Mouse (Mus musculus) heart, adult 8-10 months (tissue): ENCODE data around the gene Smad3. TPM values are rescaled to one million over a fixed set of nuclear protein-coding genes. Genes with fewer than 3 reads are reported as not detected.

Experiments used
- DNase-seq: peaks from one replicate; pipeline ENCODE4 v3.0.0; 2022; ENCODE audit warnings: low spot score
- total RNA-seq, 4 experiments: library from RNA; stranded (reverse); gene quantifications; 2 replicates each; pipeline ENCODE4 v1.2.4; 2022

Gene Smad3
- total RNA-seq, 4 experiments from 2014 or later: 10.1 to 14.1 (median 12.5) TPM

DNA sequence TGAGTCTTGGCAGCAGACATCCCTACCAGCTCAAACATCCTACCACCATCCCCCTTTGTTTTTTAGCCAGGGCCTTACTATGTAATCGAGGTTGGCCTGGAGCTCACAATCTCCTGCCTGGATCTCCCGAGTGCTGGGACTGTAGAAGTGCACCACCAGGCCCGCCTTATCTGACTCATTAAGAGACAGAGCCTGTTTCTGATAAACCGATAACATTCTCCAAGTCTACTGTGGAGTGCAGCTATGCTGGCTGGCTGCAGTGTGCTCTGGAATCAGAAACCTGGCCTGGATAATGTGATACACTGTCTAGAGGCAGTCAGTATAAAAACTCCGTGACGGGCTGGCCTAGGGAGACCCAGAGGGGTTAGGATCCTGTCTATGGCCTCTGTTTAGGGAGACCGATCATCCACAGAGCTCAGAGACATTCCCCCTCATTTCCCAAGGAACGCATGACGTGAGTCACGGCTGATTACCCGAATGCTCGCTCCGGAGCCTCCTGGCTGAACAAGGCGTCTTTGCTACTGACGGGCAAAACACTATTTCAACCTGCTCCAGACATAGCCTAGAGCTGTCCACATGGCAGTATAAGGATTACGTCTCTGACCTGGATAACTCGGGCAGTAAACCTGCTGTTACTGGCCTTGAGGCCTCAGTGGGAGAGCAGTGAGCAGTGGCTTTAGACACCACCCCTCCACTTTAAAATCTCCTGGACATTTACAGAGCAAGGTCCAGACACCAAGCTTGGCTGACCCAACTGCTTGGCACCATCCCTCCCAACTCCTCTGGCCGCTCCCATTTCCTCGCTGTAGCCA lies 11.8 kb downstream of the Smad3 start:
- no peak for DNase-seq

DNA sequence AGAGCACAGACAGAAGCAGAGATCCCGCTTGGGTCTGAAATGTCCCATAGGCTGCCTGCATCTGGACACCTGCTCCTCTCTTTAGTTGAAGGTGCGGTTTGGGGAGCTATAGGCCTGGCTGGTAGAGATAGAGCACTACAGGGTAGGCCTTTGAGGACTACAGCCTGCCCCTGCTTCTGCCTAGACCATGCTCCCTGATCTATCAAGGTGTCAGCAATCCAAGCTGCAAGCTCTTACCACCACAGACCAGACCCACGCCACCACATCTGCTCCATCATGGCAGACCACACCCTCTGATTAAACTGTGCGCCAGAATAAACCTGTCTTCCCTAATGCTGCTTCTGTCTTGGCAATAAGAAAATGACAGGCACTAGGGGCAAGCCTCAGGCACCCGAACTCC lies 13.2 kb downstream of the Smad3 start:
- DNase-seq: no peak

DNA sequence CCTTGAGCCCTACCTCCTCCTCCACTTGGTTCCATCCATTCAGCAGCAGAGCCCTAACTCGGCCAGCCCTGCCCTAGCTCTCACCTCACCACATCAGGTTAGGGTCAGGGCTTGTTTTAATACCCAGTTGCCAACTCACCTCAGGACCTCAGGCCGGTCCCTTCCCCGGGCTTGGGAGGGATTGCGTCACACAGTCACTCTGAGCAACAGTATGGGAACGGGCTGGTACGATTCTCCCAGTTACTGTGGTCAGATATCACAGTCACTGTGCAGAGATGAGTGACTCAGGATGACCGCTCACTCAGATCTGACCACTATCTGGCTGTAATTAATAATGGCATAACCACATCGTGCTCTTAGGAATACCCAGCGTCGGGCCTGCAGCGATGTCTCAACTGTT lies 14.0 kb downstream of the Smad3 start:
- no peak for DNase-seq

DNA sequence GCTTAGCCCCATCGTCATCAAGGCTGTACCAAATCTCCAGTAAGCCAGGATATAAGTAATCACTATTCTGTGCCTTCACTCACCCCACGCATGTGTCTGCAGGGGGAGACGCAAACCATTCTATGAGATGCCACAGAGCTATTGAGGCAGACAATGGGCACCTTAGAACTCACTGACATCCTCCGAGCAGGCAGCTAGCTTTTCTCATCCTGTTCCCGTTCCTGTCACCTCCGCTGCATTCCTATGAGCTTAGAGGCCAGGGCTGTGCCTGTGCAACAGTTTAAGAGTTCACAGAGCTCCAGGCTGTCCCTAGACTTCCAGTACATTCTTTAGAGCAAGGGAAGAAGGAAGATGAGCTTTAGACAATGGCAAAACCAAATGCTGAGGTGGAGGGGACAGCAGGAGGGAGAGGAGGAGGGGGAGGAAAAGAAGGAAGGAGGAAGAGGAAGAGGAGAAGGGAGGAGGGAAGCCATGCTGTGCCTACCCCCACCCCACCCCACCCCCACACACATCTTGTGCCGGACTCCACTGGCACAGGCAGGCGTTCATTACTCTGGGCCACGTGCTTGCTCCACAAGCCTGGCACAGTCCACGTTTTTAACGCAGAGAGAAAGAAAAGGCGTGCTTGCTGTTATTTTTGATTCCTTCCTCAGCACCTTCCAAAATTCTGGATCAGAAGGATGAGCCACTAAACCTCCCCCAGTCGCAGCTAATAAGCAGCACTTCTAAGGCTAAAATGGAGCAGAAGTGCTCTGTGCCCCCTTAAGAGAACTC lies 14.7 kb downstream of the Smad3 start:
- no peak for DNase-seq

DNA sequence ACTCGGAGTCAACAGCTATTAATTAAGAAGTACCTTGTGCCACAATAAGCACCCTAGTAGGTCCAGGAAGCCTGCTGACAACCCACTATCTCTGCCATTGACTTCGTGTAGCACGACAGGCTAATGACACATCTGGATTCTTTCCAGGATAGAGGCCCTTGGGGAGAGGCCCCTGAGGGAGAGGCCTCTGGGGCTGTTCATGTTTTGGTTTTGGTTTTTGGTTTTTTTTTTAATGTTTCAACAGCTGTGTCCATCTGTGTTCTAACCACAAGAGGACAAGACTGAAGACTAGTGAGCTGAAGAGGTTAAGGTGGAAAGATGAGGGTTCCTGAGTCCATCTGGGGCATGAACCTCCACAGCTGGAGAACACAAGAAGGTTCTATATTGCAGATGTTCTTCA lies 15.5 kb downstream of the Smad3 start:
- DNase-seq: no peak

DNA sequence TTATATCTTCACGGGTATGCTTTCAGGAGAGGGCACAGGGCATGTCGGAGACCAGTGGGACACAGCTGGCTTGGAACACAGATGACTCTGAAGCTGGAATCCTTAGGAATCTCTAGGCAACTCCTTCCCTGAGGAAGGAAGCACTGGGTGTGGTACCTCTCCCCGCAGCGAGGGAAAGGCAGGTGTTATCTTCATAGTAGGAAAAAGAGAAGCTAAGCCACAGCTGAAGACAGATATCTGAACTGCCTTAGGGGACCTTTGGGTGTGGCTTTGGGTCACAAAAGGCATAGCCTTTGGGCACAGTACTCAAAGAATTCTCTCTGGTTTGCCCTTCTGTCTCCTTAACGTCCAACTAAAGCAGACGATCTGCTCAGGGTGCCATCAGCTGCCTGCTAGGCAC lies 16.0 kb downstream of the Smad3 start:
- no peak for DNase-seq

DNA sequence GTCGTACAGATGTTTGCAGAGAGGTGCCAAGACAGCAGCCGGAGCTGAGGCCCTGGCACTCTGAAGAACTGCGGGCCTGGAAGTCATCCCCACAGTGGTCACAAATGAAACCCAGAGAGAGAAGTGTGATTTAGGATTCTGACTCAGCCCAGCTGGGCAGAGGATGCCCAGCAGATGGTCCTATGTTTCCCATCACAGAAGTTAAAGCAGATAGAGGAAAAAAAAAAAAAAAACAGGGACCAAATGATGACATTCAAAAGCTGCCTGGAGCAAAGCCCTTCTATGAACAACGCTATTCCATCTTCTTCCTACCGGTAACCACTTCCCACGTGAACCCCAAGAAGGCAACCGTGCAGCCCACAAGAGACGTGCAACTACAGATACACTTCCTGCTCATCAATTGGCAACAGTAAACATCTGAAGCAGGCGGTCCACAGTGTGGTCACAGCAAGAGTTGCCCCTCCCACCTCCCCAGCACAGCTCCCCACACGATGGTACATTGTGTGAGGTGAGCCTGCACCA lies 17.4 kb downstream of the Smad3 start:
- DNase-seq: no peak

DNA sequence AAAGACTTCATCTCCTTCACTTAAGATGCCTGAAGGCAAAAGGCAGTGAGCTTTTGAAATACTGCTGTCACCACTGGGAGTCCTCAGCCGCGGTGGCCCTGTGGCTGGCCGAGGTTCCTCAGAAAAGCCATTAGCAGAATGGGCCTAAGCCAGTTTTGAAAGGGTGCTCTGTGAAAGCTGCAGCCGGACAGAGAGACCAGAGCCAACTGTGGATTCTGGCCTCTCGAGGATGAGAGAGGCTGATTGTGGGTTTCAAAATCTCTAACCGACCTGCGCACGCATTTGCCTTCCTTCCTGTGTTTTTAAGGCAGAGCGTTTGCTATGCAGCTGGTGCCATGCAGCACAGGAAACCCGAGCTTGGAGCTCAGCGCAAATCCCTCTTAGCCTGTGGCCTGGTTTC lies 19.0 kb downstream of the Smad3 start:
- no peak for DNase-seq

DNA sequence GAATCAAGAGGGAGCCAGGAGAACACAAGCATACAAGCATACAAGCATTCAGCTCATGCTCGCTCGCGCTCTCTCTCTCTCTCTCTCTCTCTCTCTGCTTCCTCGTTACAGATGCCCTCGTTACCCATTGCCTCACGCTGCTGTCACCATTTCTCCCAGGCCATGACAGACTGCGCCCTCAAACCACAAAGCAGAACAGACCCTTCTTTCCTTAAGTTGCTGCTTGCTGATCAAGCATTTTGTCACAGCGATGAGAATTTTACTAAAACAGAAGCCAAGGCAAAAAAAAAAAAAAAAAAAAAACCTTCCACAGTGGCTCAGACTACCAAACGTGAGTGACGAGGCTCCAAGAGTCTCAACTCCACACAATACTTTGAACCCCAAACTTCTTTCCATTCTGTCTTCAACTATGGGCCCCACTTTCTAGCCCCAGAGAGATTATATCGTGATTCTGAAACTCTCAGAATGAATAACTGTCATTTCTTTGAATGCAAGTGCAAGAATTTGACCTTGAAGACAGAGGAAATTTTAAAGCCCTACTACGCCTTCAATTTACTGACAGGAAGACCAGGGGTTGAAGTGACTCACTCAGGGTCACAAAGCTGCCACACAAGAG lies 19.6 kb downstream of the Smad3 start:
- no peak for DNase-seq

DNA sequence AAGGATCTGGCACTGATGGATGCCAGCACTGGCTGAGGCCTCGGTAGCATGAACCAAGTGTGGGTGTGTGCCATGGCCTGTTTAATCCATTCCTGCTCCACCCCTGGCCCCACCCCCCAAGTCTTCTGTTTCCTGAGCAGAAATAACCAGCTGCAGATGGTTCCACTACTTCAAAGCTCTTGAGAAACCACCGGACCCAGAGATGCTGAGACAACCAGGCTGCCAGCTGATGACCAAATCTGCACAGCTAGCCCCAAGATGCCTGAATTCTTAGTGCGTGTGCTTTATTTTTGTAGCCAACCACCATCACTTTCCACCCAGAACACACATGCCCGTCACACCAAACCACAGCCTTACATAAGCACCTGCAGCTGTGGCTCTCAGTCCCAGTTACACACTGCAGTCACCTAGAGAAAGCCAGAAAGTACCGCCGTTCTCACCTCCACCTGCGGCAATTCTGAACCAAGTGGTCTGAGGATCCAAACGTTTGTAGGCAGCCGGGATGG lies 20.3 kb downstream of the Smad3 start:
- DNase-seq: no peak

DNA sequence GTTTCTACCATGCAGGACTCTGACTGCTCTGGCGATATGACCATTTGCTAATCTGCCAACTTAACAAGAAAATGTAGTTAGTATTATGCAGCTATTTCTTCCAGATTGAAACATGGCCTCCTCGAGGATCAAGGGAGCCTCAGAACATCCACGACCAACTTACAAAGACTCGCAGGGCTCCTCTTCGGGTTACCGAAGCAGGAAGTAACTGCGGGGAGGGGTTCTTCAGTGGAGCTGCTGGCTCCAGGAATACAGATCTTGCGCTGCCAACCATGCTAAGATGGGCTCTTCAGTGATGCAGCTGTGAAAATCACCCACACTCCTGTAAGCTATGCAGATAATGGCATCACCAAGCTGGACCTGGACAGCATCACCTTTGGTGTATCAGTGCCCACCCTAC lies 23.5 kb downstream of the Smad3 start:
- no peak for DNase-seq

DNA sequence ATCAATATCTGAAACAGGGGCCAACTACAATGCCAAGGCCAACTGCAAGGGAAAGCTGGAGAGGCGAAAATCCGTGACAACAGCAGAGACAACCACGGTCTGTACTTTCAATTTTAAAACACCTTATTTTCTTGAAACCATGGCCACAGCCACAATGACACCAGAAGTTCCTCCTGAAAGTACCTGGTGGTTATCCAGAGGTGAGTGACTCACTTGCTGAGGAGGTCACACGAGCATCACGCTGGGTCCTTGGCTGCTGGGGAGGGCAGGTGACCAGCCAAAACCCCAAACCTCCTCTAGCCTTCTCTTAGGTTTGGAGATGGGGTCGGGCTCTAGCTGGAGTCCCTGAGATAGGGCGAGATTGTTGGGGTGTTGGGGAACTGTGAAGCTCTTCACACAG lies 25.1 kb downstream of the Smad3 start:
- no peak for DNase-seq

DNA sequence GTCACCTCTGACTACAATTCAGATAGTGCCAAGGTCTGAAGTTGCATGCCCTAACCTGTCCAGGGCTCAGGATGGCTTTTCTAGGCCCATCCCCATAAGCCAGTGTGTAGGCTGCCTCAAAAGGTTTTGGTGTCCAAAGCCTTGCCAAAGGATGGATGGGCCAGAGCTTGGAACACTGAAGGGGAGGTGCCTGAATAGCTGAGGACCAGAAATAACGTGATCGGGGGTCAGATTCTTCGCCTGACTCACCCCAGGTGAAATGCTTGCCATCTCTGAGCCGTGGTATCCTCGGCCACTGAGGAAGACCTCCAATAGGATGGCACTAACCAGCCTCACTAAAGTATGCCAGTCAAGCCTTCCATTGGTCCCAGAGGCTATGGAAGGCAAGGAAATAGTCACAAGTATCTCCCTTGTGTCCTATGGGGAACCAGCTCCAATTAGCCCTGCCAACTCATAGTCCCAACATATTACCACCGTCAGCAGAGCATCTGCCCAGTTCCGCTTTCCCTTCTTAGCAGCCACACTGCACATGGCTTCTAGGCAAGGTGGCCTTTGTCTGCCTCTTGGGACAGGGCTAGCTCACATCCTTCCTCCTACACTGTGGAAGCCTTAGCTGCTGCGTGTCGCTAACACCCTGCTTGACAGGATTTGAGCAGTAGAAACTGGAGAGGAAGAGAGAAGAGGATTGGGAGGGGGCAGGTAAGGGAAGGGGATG lies 26.5 kb downstream of the Smad3 start:
- no peak for DNase-seq

DNA sequence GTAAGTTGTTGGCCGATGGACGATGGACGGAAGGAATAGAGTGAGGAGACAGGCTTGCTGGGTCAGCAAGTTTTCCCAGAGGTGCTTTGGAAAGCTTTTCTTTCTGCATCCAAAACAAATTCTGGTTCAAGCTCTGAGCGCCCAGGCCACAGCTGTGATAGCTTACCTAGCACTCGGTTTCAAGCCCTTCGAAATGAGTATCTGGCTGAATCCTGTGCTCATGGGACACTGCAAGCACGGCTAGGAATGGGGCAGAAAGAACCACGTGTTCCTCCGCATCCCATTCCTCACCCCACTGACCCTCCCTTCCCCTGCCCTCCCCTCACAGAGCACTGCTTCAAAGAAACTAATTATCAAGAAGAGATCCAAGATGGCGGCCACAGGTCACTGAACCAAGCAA lies 28.8 kb downstream of the Smad3 start:
- DNase-seq: no peak

DNA sequence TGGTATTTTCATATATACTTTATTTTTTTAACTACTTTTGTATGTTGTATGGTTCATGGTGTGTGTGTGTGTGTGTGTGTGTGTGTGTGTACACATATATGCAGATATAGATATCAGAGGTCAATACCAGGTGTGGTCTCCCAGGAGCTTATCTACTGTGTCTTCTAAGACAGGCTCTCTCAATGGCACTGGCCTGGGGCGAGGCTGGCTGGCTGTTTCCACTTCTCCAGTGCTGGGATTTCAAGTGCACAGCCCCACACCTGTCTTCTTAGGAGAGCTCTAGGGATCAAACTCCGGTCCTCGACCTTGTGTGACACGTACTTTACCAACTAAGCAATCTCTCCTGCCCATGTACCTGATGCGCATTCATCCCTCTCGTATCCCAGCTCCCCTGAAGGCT lies 30.7 kb downstream of the Smad3 start:
- DNase-seq: no peak

DNA sequence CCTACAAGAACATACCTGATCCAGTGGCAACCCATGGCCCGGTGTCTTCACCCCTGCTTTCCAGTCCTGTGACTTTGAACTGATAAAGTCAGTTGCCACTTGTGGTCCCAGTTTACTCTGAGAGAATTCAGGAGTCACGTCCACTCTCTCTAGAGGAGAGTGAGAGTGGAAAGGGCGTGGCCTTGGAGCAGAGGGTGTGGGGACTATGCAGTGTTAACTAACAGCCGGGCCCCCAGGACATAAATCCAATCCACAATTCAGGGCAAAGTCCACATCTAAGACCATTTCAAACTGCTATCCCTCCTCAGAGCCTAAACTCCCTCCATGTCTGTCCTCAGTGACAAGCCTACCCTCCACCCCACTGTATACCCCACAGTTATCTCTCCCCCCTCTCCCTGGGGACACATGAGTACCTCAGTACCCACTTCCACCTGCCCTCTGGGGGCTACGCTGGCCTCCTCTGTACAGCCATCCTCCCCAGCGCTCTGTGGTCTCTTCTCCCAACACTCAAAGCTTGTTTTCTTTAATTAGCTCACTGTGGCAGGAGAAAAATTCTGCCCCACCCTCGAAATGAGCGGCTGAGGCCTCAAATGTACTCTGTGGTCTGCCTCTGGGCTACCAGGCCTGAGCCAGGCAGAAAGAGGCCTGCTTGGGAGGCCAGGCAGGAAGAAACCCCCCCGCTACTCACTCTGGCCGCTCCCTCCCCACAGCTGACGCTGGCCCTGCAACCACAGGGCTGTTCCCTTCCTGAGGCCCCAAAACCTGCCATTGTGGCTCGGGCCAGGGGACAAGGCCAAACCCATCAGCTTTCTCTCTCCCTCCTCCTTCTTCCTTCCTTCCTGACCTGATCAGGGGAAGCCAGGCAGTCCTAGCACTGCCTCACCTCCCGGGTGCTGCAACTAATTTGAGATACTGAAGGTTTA lies 31.4 kb downstream of the Smad3 start:
- no peak for DNase-seq

DNA sequence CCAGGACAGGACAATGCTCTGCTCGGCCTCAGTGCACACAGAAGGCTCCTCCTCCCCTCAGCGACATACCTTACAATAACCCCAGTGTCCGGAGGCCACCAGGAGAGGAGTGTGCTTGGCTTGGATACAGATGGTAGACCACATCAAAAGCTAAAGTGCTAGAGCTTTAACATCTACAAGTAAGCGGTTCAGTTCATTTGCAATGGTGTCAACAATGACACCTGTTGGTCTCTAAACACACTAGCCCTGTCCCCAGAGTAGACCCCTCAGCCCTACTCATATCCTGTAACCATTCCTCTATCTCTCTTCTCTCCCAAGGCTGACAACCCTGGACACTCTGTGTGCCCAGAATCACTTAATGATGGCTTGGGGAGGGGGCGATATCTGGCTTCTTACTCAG lies 33.0 kb downstream of the Smad3 start:
- no peak for DNase-seq

DNA sequence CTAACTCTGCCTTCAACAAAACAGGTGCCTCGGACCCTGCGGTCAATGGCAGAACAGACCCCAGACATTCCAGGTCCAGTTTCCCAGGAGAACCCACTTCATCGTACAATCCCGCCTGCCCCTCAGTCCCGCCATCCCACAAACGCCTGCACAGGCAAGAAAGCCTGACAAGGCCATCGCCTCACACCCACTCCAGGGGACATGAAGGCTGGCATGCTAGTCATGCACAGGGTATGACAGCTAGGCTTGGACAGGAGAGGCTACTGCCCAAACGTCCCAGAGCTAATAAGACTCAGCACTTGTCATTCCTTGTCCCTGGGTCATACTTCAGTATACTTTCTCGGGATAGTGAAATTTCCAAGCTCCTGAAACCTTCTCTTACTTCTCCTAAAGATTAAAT lies 34.9 kb downstream of the Smad3 start:
- no peak for DNase-seq

DNA sequence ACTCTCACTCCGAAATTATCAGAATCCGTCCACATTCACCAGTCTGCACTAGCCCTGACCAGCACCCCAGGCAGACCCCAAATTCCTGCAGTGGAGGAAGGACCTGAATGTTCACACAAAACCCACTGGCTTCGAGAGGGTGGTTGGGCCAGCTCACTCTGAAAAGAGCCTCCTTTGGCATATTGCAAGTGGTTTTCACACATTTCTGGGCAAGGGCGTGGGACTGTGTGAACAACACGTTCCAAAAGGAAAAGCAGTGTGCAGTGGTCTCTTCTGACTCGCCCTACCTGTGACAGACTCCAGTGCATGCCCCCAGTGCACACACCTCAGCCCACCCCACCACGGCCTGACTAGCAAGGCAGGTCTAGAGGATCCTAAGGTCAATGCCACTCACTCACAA lies 35.4 kb downstream of the Smad3 start:
- no peak for DNase-seq

DNA sequence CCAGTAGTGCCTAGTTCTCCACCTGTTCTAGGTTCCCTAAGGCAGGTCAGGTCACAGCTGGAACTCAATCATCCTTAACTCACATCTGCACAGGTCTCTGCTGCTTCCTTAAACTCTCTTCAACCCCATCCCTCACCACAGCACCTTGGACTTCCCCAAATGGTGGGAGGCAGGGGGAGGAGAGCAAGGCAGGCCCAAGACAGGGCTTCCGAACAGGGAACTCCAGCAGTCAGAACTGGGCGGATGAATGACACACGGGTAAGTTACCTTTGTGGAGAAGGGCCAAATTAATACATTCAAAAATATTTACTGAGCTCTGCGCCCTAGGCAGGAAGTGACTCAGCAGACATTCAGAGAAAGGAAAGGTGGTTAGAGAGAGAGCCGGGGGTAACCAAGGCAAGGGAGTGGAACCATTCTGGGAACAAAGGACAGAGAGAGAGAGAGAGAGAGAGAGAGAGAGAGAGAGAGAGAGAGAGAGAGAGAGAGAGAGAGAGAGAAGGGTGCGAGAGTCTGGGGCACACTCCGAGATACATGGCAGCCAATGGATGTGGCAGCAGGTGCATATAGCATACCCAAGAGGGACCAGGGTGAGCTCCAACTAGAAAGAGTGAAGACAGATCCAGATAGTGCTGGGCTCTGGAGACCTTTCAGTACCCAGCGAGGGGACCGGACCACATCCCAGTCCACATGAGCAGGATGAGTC lies 36.1 kb downstream of the Smad3 start:
- DNase-seq: no peak
